Mouse (Mus musculus): ENCODE measurements around the gene Ibtk. TPM values are rescaled to one million over a fixed set of nuclear protein-coding genes. Genes with fewer than 3 reads are reported as not detected.

Ibtk gene
- total RNA-seq, 2 experiments from 2014 or later = 32.9 to 35.4 TPM

DNA sequence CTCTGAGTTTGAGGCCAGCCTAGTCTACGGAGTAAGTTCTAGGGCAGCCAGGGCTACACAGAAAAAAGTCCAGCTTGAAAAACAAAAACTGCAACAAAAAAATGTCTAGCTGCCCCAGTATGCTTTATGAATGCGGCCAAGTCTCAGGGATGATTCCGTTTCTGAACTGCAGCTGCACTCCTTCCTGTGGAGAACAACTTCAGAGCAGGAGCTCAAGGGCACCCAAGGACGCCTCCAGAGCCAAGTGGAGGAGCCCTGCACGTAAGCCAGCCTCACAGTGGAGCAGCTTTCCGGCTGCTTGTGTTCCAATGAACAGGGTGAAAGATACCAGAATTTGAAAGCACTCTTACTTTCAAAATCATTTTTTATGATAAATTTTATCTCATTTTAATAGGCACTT lies 41.8 kb downstream of the Ibtk start:
- DNase-seq (ENCODE audit: low spot score in 2 of 2) = no peak

DNA sequence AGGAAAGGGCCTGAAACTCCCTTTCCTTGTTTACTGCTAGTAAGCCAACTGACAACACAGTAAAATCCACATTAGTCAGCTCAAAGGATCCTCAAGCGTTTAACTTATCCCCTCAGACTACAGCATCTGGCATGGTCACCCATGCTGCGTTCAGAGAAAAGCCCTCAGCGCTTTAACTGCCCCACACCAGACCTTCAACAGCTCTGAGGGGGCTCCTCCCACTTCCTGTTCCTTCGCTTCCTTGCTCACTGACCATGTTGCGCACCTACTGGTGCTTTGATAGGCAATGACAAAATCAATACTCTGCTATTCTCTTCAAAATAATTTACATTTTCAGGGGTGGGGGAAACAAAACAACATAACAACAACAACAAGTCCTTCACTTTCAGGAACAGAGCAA lies 47.2 kb downstream of the Ibtk start:
- DNase-seq (ENCODE audit: low spot score in 2 of 2) = no peak

DNA sequence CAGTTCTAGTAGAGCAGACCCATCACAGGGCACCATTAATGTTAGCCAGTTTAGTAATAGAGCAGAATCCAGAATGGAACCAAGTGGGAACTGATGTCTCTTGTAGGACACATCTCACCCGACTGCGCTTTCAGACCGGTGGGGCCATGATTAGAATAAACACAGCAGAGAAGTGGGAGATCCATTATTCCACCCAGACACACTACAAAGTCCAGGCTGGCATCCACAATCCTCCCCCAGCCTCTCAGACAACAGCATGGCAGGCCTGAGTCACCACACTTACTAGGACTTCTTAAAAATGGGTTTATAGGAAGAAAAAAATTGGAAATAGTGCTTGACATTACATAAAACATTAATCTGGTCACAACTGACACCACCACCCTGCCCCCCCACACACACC lies 53.5 kb downstream of the Ibtk start:
- no peak for DNase-seq (ENCODE audit: low spot score in 2 of 2)

DNA sequence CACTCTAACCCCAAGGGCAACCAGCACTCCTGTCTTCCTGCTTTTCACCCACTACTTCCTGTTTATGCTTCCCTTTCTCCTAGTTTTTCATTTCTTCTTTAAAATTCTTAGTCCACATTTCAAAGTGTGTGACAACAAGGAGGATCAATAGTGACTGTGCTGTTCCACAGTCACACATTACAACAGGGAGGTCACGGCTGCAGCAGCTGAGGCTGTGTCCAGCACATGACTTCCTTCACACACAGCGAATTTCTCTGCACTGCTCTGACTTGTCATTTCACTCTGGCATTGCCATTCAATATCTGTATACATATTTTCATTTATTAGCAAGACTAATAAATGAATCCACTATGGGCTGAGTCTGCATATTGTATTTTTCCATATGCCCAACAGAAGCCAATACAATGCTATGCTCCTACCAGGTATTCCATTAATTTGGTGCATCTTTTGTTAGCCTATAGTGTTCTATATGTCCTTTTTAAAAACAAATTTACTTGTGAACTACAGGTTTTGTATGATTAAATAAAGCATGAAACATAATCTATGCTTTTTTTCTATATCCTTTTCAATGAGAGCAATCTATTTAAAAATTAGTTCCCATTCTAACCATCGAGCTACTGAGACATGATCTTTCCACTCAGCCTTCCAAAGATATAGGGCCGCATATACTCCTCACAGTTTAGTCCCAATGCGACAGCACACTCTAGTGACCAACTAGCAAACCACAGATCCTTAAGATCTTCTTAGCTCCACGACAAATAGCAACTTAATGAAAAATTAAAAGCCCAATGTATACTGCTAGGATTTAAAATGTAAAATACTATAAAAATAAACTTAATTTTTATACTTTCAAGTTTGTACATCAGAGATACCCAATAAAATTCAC lies 55.7 kb downstream of the Ibtk start:
- DNase-seq (ENCODE audit: low spot score in 2 of 2) = no peak

DNA sequence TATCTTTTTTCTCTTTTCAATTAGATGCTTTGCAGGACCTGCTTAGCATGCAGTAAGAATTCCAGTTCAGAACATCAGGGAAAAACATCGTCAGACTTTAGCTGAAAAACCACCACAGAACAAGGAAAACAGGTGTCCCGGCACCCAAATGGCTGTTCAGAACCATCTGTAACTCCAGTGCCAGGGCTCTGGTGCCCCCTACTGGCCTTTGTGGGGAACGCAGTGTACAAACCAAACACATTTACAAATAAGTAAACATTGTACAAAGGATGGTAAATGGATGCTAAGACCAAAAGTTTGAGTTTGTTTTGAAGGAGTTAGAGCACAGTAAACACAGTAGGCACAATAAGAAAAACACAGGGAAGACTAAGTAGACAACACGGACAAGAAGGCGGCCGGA lies 64.1 kb downstream of the Ibtk start:
- no peak for DNase-seq (ENCODE audit: low spot score in 2 of 2)

DNA sequence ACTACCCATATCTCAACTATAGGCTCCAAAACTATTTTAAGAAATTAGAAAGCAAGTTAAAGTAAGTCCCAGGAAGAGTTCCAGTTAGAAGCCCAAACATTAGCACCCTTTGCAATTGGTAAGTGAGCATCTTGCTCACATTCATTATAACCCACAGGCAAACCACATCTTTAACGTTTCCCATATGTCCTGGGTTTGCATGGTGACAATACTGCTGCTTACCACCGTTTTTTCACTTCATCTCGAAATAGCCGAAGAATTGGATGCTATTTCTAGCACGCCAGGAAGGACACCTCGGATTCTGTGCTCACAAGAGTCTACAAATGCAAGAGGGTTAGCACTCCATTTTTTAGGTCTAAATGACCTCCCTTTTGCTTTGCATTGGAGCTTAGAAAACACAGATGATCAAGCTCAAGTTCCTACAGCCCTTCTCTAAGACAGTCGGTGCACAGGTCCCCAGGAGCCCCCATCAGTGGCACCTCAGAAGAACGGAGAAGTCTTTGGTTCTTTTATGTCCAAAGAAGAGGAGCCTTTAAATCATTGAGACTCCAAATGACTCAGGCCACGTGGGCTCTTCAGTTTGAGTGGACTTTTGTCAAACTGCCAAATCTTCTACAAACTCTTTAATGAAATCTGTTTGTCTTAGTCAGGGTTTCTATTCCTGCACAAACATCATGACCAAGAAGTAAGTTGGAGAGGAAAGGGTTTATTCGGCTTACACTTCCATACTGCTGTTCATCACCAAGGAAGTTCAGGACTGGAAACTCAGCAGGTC lies 73.8 kb downstream of the Ibtk start:
- DNase-seq (ENCODE audit: low spot score in 2 of 2) = no peak

DNA sequence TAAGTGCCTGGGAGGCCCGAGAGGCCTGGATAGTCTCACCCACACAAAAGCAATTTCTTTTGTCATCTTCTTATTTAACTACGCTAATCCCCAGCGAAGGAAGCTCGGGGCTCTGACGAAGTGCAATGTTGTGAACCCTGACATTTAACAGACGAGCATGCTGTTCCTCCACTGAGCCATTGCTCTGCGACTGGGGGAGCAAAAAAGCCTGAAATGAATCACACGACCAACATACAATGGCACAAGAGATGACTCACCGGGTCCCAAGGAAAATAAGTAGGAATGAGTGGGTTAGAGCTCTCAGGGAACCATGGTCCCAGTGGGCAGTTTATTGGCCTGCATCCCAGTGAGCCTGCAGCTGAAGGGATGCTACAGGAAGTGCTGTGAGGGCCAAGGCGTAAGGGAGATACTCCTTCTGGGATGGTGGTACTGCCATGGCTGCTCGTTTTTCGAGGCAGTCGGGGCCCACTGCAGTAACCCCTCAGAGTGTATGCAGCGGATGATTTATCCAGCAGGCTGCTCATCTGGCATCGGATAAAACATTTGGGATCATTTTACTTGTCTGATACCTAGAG lies 75.1 kb downstream of the Ibtk start:
- peak in 1 of 2 experiments; percentile 26 for DNase-seq (ENCODE audit: low spot score in 2 of 2)

DNA sequence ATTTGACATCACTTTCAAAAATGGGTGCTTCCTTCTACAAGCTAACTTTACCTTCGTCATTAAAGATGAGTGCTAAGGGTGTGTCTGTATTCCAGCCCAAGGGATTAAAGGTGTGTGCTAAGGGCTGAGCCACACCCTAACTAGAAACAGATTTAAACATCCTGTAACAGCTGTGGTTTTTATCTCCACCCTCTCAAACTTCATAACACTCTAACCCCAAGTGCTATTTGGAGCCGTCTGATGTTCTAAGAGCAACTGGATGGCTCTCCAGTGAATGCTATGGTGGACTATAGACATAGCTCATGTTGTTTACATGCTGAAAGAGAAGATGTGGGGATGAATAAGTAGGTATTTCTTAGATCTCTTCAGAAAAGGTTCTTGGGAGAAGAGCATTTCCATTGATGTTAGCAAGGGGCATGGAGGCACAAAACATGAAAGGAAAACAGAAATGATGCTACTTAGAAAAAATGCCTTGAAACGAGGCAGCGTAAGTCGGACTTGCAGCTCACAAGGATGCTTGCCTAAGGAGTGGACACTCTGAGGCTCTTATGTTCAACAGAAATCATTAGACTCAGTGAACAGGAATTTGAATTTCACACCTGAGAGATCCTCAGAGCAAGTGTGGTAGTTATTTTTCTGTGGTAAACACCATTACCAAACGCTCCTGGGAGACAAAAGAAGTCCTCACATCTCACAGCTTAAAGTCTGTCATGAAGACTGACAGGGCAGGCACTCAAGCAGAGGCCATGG lies 77.4 kb downstream of the Ibtk start:
- DNase-seq (ENCODE audit: low spot score in 2 of 2) = no peak

DNA sequence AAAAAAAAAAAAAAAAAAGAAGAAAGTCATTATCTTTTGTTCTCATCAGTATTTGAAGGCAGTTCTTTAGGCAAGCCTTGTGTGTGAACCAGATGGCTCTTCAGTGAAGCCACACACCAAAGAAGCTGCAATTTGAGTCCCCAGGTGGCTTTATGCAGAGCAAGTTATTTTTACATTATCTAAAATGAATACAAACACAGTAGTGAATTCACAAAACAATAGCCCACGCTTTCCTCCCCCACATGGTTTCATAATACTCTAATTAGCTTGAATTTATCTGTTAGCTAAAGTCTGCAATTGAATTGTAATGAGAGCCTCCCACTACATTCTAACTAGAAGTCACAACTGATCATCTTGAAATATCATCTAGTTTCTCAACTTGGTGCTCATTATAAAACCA lies 84.8 kb downstream of the Ibtk start:
- no peak for DNase-seq (ENCODE audit: low spot score in 2 of 2)

DNA sequence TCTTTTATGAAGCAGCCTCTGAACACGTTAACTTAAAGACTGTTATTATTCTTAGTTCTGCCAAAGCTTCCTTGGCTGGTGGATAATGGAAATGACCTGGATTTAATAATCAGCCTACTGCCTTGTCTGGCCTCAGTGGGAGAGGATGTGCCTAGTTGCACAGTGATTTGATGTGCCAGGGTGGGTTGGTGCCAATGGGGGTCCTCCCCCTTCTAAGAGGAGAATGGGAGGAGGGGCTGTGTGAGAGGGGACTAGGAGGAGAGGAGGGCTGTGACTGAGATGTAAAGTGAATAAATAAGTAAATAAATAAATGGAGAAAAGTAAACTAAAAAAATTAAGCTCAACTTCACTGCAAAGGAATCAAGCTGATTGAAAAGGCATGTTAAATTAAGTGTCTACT lies 85.3 kb downstream of the Ibtk start:
- no peak for DNase-seq (ENCODE audit: low spot score in 2 of 2)

DNA sequence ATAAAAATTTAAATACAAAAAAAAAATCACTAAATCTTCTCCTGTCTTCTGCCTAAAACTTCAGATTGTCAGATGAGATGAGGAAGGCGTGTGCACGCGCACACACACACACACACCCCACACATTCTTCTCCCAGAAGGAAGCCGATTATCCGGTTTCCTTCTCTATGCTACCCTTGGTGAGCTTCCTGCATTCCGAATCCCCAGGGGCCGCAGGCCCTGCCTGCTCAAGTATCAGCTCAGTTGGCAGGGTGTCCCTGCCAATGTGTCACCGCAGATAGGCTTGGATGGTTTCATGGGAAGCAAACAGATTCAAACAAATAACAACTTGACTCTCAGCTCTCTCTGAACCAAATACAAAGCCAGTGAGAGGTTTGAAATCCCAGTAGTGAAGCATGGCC lies 86.0 kb downstream of the Ibtk start:
- DNase-seq (ENCODE audit: low spot score in 2 of 2) = no peak

DNA sequence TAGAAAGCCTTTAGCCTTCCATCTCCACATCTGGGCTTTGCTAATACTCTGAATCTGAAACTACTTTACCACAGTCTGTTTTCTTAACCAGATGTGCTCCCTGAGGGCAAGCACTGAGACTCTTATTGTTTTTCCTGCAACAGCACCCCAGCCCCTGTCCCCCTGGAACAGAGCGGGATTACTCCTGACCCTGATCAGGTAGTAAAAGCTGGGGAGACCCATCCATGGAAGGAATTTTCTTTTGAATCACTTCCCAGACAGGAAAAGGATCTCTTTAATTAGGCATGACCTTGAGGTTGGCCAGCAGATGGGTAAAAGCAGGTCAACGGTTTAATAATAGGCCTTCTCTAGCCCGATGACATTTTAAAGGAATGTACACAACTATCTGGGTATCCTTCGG lies 95.7 kb downstream of the Ibtk start:
- DNase-seq (ENCODE audit: low spot score in 2 of 2) = no peak

DNA sequence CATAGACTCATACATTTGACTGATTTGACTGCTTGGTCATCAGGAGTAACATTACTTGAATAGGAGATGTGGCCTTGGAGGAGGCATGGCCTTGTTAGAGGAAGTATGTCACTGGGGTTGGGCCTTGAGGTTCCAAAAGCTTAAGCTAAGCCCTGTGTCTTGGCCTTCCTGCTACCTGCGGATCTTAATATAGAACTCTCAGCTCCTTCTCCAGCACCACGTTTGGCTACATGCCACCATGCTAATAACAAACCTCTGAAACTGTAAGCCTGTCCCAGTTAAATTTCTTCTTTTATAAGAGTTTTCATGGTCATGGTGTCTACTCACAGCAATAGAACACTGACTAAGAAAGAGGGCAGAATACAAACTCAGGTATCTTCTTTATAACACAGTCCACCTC lies 110.9 kb downstream of the Ibtk start:
- no peak for DNase-seq (ENCODE audit: low spot score in 2 of 2)

Other genes starting within 250 kb of the Ibtk start
- 1 to 10 TPM; 7.0 to 7.1 TPM for gene Tpbg, start 93.0 kb upstream of the Ibtk start, total RNA-seq (2021)